Mouse (Mus musculus): ENCODE data around the gene Nup160.

DNA sequence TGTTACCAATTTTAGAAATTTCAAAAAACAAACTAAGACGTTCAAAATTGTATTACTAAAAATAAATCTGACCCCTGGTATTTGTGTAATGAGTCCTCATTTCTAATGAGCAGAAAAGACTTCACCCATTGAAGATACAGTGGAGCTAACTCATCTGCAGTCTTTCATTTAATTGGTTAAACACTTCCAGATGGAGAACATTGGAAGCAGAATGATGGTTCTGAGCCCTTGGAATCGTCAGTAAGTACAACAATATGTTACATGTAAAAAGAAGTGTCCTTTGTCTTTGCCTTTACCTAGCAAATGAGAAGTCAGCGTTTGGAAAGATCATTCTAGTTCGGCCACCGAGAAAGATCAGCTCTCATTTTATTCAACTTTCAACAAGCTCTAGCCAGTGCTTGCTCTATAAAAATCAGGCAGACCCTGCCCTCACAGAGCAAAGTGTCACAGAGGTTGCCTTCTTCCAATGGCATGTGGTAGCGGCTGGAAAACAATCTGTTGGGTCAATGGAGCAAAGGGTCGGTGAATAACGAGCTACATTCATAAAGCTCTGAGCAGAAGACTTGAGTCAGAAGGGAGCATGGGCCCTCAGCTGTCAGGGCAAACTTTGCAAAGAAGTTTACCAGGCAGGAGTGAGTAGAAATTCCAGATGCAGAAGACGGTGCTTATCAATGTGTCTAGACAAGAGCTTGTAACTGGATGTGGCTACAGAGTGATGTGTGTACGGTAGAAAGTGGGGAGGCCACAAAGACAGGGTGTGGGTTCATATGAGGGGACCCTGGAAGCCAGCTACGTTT, 10.2 kb upstream of the Nup160 start:
- TF ChIP-seq CTCF (conservative IDR thresholded peaks at IDR 0.05; ENCODE audit: insufficient read depth, insufficient read length, low read depth, low read length), result no peak
- no peak for TF ChIP-seq POLR2A (IDR thresholded peaks at IDR 0.05; ENCODE audit: low read depth, low read length)
